Mouse (Mus musculus): ENCODE measurements around the gene Fgf18.

GRCm38 (mm10) chr11:33159741-33160140 is 12.5 kb upstream of the Fgf18 start:
- no peak for TF ChIP-seq CTCF (IDR thresholded peaks at IDR 0.05; ENCODE audit: extremely low read depth, insufficient read depth, insufficient read length, insufficient replicate concordance)
- no peak for TF ChIP-seq POLR2A (IDR thresholded peaks at IDR 0.05; ENCODE audit: low read depth, low read length)
